Mouse (Mus musculus) monocyte, adult 5-6 weeks (primary cell): Measurements from ENCODE around the gene Amph. TPM values are rescaled to one million over a fixed set of nuclear protein-coding genes. Genes with fewer than 3 reads are reported as not detected.
"Not testable (repeated sequence)": the region's sequence is repeated elsewhere in the genome, so short reads cannot be mapped to it uniquely, and the experiment has no call there.

Experiments used
- ATAC-seq: fragments of 153-309, 156-312 bp; replicated peaks from 2 replicates; pipeline ENCODE4 v1.8.0; 2017; ENCODE audit warnings: mild to moderate bottlenecking; ENCODE audit not compliant: low TSS enrichment, insufficient number of reproducible peaks, severe bottlenecking, poor library complexity, low FRiP score
- total RNA-seq: library from RNA; stranded (forward); fragments of 200-1000, 200-491, 200-594 nt; gene quantifications from 3 replicates; pipeline ENCODE4 v1.2.3, GENCODE M21; 2017

Gene Amph
- total RNA-seq, 1 experiment from 2014 or later: not detected

- ATAC-seq: no peak
Measured at GRCm38 (mm10) chr13:19021529-19021928, 73.5 kb downstream of the Amph start.

GRCm38 (mm10) chr13:19022310-19022709, 74.3 kb downstream of the Amph start:
- no peak for ATAC-seq

- no peak for ATAC-seq
Measured at GRCm38 (mm10) chr13:19025091-19025688, 77.2 kb downstream of the Amph start.

GRCm38 (mm10) chr13:19025906-19026305, 77.9 kb downstream of the Amph start:
- ATAC-seq: no peak

GRCm38 (mm10) chr13:19026923-19027322, 78.9 kb downstream of the Amph start:
- no peak for ATAC-seq

GRCm38 (mm10) chr13:19027766-19028350, 79.9 kb downstream of the Amph start:
- ATAC-seq: no peak

GRCm38 (mm10) chr13:19031916-19032688, 84.1 kb downstream of the Amph start:
- no peak for ATAC-seq

GRCm38 (mm10) chr13:19052090-19052489, 104.1 kb downstream of the Amph start:
- no peak for ATAC-seq

- ATAC-seq: no peak
Measured at GRCm38 (mm10) chr13:19054504-19054903, 106.5 kb downstream of the Amph start.

- ATAC-seq: no peak
Measured at GRCm38 (mm10) chr13:19072261-19072660, 124.3 kb downstream of the Amph start.

- no peak for ATAC-seq
Measured at GRCm38 (mm10) chr13:19077427-19077826, 129.4 kb downstream of the Amph start.

- no peak for ATAC-seq
Measured at GRCm38 (mm10) chr13:19081932-19082331, 133.9 kb downstream of the Amph start.

GRCm38 (mm10) chr13:19094571-19094970, 146.6 kb downstream of the Amph start:
- no peak for ATAC-seq

GRCm38 (mm10) chr13:19097117-19097516, 149.1 kb downstream of the Amph start:
- ATAC-seq: no peak

GRCm38 (mm10) chr13:19101889-19102402, 153.9 kb downstream of the Amph start:
- no peak for ATAC-seq

- no peak for ATAC-seq
Measured at GRCm38 (mm10) chr13:19106418-19106817, 158.4 kb downstream of the Amph start.

- no peak for ATAC-seq
Measured at GRCm38 (mm10) chr13:19109331-19109730, 161.3 kb downstream of the Amph start.

- ATAC-seq: no peak
Measured at GRCm38 (mm10) chr13:19113034-19113922, 165.3 kb downstream of the Amph start.

- ATAC-seq: not testable (repeated sequence)
Measured at GRCm38 (mm10) chr13:19114761-19115160, 166.8 kb downstream of the Amph start.
